Mouse (Mus musculus): ENCODE data around the gene Apoa5. TPM values are rescaled to one million over a fixed set of nuclear protein-coding genes. Genes with fewer than 3 reads are reported as not detected.

Apoa5 gene
- polyA plus RNA-seq, 1 experiment from 2014 or later = 0.64 TPM

GRCm38 (mm10) chr9:46229573-46230449, 38.6 kb upstream of the Apoa5 start:
- Histone ChIP-seq H3K9ac (ENCODE audit: low read depth, low read length) (peak overlapping the region; percentile 55), H3K27me3 (replicated peaks; ENCODE audit: control insufficient read depth, insufficient read depth, low read length) (no peaks in the 10 kb centered on the region), H3K27ac (ENCODE audit: low read depth, low read length) (peak overlapping the region; percentile 96), H3K4me2 (replicated peaks; ENCODE audit: low read depth) (peak overlapping the region; percentile 69), H3K36me3 (ENCODE audit: control insufficient read depth, insufficient read depth) (no peaks in the 10 kb centered on the region), H3K4me3 (ENCODE audit: low read depth, low read length) (peak overlapping the region; percentile 41), H3K9me3 (ENCODE audit: control insufficient read depth) (no peaks in the 10 kb centered on the region), H3K4me1 (replicated peaks; ENCODE audit: control insufficient read depth, insufficient read depth, low read length) (0 out of 2 replicates have a peak, but pooled peaks cover under 1% of the 10 kb centered on the region)
- ATAC-seq = peak; percentile 35
- TF ChIP-seq CTCF (IDR thresholded peaks at IDR 0.05; ENCODE audit: low read depth) = peak; percentile 94
- 14% methylated on average over 37 of the region's 37 CpGs for WGBS

GRCm38 (mm10) chr9:46230450-46230975, 37.9 kb upstream of the Apoa5 start:
- ATAC-seq = peak; percentile 20
- Histone ChIP-seq H3K36me3 (ENCODE audit: control insufficient read depth, insufficient read depth) (no peaks in the 10 kb centered on the region), H3K27me3 (replicated peaks; ENCODE audit: control insufficient read depth, insufficient read depth, low read length) (no peaks in the 10 kb centered on the region), H3K4me3 (ENCODE audit: low read depth, low read length) (peak overlapping the region; percentile 41), H3K4me1 (replicated peaks; ENCODE audit: control insufficient read depth, insufficient read depth, low read length) (no peaks in the 10 kb centered on the region; the same call in 1 of the 2 replicates), H3K9ac (ENCODE audit: low read depth, low read length) (peak overlapping the region; percentile 55), H3K4me2 (replicated peaks; ENCODE audit: low read depth) (peak overlapping the region; percentile 69), H3K9me3 (ENCODE audit: control insufficient read depth) (no peaks in the 10 kb centered on the region), H3K27ac (ENCODE audit: low read depth, low read length) (peak overlapping the region; percentile 96)
- no peak for TF ChIP-seq CTCF (IDR thresholded peaks at IDR 0.05; ENCODE audit: low read depth)
- 11% methylated on average over 13 of the region's 13 CpGs for WGBS

- no peaks in the 10 kb centered on the region for H3K36me3 ChIP-seq (ENCODE audit: control insufficient read depth, insufficient read depth)
- peak overlapping the region; percentile 61 for H3K4me2 ChIP-seq (replicated peaks; ENCODE audit: low read depth)
- peak overlapping the region; percentile 67 for H3K9ac ChIP-seq (ENCODE audit: low read depth, low read length)
- H3K4me1 ChIP-seq (replicated peaks; ENCODE audit: control insufficient read depth, insufficient read depth, low read length) = peaks cover 2% of the 10 kb centered on the region; the same call in 1 of the 2 replicates
- peak overlapping the region; percentile 24 for H3K4me3 ChIP-seq (ENCODE audit: low read depth, low read length)
- no peaks in the 10 kb centered on the region for H3K27me3 ChIP-seq (replicated peaks; ENCODE audit: control insufficient read depth, insufficient read depth, low read length)
- H3K9me3 ChIP-seq (ENCODE audit: control insufficient read depth) = no peaks in the 10 kb centered on the region
- peak overlapping the region; percentile 96 for H3K27ac ChIP-seq (ENCODE audit: low read depth, low read length)
- no peak for TF ChIP-seq CTCF (IDR thresholded peaks at IDR 0.05; ENCODE audit: low read depth)
- WGBS = 47% methylated on average over 6 of the region's 6 CpGs
- ATAC-seq = peak; percentile 59
Measured at GRCm38 (mm10) chr9:46235196-46235595, 33.2 kb upstream of the Apoa5 start.

GRCm38 (mm10) chr9:46235596-46235648, 33.0 kb upstream of the Apoa5 start, which contains the start of gene Apoc3:
Apoc3 (minus strand) TSS chr9:46235636.
- Histone ChIP-seq H3K4me2 (replicated peaks; ENCODE audit: low read depth) (peak within 1 kb of the TSS; percentile 61), H3K9ac (ENCODE audit: low read depth, low read length) (peak within 1 kb of the TSS; percentile 67), H3K27ac (ENCODE audit: low read depth, low read length) (peak within 1 kb of the TSS; percentile 96), H3K4me3 (ENCODE audit: low read depth, low read length) (peak within 1 kb of the TSS; percentile 24), H3K27me3 (replicated peaks; ENCODE audit: control insufficient read depth, insufficient read depth, low read length) (no peaks in the 10 kb centered on the region), H3K36me3 (ENCODE audit: control insufficient read depth, insufficient read depth) (no peaks in the 10 kb centered on the region), H3K4me1 (replicated peaks; ENCODE audit: control insufficient read depth, insufficient read depth, low read length) (peaks cover 2% of the 10 kb centered on the region; the same call in 1 of the 2 replicates), H3K9me3 (ENCODE audit: control insufficient read depth) (no peaks in the 10 kb centered on the region)
- no peak for ATAC-seq
- no peak for TF ChIP-seq CTCF (IDR thresholded peaks at IDR 0.05; ENCODE audit: low read depth)

DNA sequence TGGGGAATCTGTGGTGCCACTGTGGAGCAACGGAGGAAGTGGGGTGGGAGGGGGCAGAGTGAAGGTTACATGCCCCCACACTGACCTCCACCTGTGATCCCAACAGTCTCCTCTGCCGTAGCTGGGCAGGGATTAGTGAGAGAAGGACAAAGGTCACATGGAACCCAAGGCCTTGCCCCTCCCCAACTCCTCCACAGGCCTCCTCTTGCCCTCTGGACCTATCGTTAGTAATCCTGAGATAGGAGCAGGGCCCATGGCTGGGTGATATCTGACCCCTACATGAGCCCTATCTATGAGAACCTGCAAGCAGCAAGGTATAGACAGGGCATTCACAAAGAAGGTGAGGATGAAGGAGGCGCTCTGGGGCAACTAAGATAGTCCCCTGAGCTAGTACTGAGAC, 32.8 kb upstream of the Apoa5 start:
- Histone ChIP-seq H3K9me3 (ENCODE audit: control insufficient read depth) (no peaks in the 10 kb centered on the region), H3K4me2 (replicated peaks; ENCODE audit: low read depth) (peak overlapping the region; percentile 61), H3K36me3 (ENCODE audit: control insufficient read depth, insufficient read depth) (no peaks in the 10 kb centered on the region), H3K27me3 (replicated peaks; ENCODE audit: control insufficient read depth, insufficient read depth, low read length) (no peaks in the 10 kb centered on the region), H3K9ac (ENCODE audit: low read depth, low read length) (peak overlapping the region; percentile 22; the same call in 1 of the 2 replicates), H3K4me1 (replicated peaks; ENCODE audit: control insufficient read depth, insufficient read depth, low read length) (peaks cover 2% of the 10 kb centered on the region; the same call in 1 of the 2 replicates), H3K4me3 (ENCODE audit: low read depth, low read length) (no peak overlapping the region), H3K27ac (ENCODE audit: low read depth, low read length) (peak overlapping the region; percentile 96)
- peak; percentile 47 for ATAC-seq
- WGBS = 28% methylated on average over 4 of the region's 4 CpGs
- no peak for TF ChIP-seq CTCF (IDR thresholded peaks at IDR 0.05; ENCODE audit: low read depth)

GRCm38 (mm10) chr9:46238850-46239249, 29.6 kb upstream of the Apoa5 start:
- no peak overlapping the region for H3K4me3 ChIP-seq (ENCODE audit: low read depth, low read length)
- no peaks in the 10 kb centered on the region for H3K9me3 ChIP-seq (ENCODE audit: control insufficient read depth)
- peak overlapping the region; percentile 95 for H3K27ac ChIP-seq (ENCODE audit: low read depth, low read length)
- H3K27me3 ChIP-seq (replicated peaks; ENCODE audit: control insufficient read depth, insufficient read depth, low read length) = no peaks in the 10 kb centered on the region
- peak; percentile 32 for ATAC-seq
- peaks cover 6% of the 10 kb centered on the region; the same call in 1 of the 2 replicates for H3K36me3 ChIP-seq (ENCODE audit: control insufficient read depth, insufficient read depth)
- no peak for TF ChIP-seq CTCF (IDR thresholded peaks at IDR 0.05; ENCODE audit: low read depth)
- 60% methylated on average over 7 of the region's 7 CpGs for WGBS
- H3K4me2 ChIP-seq (replicated peaks; ENCODE audit: low read depth) = no peak overlapping the region
- H3K9ac ChIP-seq (ENCODE audit: low read depth, low read length) = no peak overlapping the region
- peaks cover 2% of the 10 kb centered on the region; the same call in 1 of the 2 replicates for H3K4me1 ChIP-seq (replicated peaks; ENCODE audit: control insufficient read depth, insufficient read depth, low read length)

All from intestine, postnatal 0 days (tissue).